Mouse (Mus musculus): ENCODE measurements at regions not wholly inside any gene's neighbourhood (a gene's known extent, or its start where the extent isn't known, plus 50 kb on each side); places are given as distances from the start of the nearest gene placed in this dataset.
A peak's percentile ranks its signal among the peaks of the same experiment; 100 is the strongest.

DNA sequence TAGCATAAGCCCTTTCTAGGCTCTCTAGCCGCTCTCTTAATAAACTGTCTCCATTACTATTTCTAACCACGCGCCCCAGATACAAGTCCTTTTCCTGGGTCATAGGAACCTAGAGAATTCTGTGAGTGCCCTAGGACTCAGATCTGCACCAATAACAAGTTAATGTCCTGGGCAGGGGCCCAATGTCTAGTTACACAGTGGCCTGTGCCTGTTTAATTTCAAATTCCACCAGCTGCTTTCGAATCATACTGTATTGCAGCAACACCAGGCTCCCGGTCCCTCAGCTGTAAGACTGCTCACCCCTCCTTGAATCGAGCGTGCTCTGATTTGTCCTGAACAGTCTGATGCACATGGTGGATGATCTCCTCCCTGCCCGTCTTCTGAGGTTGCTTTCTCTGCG is 206.6 kb downstream of the Cdh26 start:
- H3K4me3 ChIP-seq (ENCODE audit: insufficient read depth, low read length) = no peak overlapping the region
- TF ChIP-seq POLR2A (IDR thresholded peaks at IDR 0.05; ENCODE audit: low read depth, low read length) = no peak
- no peak for TF ChIP-seq CTCF (IDR thresholded peaks at IDR 0.05; ENCODE audit: borderline replicate concordance, insufficient read depth, low read length)
- no peak overlapping the region for H3K27ac ChIP-seq (ENCODE audit: insufficient read depth, low read length)
- no peaks in the 10 kb centered on the region for H3K4me1 ChIP-seq (ENCODE audit: control insufficient read depth, insufficient read depth, low read length)

DNA sequence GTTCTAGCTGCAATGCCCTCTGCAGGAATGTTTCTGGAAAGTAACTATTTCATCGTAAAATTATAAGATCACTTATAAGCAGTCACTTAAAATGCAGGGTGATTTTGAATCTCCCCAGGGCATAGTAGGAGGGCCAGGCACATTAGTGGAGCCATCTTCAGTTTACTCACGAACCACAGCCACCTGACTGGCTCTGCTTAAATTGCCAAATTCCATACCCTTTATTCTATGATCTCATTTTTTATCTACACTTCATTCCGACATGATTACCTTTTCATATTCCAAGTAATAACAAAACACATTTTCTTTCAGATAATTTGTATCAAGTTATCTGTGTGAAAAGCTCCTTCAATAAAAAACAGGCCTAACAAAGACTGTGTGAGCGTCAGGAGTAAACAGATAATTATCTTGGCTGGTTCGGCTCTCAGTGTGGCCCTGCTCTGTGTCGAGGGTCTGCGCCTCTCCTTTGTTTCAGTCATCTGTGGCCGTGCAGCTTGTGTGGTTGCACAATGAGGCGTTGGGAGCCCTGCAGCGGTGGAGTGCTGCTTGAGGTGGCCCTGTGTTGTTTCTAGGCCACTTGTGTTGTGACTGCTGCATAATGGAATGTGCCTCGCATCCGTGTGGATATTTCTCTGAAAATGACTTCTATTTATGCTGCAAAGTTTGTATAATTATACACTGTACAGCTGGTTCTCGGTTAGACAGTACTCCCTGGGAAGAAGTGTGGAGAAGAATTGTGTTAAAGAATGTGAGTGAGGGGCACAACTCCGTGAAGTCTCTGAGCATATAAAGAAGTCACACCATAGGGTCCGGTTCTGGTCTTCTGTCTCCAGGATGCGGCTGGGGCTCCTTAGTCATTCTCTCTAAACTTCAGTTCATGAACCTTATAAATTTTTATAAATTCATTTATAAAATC is 212.1 kb downstream of the Cdh26 start:
- H3K4me1 ChIP-seq (ENCODE audit: control insufficient read depth, insufficient read depth, low read length) = no peaks in the 10 kb centered on the region
- H3K4me3 ChIP-seq (ENCODE audit: insufficient read depth, low read length) = no peak overlapping the region
- TF ChIP-seq CTCF (IDR thresholded peaks at IDR 0.05; ENCODE audit: borderline replicate concordance, insufficient read depth, low read length) = no peak
- no peak for TF ChIP-seq POLR2A (IDR thresholded peaks at IDR 0.05; ENCODE audit: low read depth, low read length)
- H3K27ac ChIP-seq (ENCODE audit: insufficient read depth, low read length) = no peak overlapping the region

DNA sequence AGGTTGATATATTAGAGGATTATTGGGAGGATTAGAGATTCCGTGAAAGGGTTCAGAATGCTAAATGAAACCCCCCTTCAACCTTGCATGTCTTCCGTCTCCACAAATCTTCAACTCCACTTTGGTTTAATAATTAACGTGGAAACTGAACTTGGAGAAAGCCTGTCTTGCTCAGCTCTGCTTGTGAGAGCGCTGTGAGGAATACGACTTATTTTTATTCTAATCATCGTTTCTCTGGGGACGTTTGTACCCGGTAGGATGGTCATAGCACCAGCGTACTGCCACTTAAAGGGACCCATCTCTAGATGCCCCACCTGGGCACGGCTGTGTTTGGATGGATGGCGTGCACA is 212.7 kb downstream of the Cdh26 start:
- H3K27ac ChIP-seq (ENCODE audit: insufficient read depth, low read length) = no peak overlapping the region
- no peak overlapping the region for H3K4me3 ChIP-seq (ENCODE audit: insufficient read depth, low read length)
- no peaks in the 10 kb centered on the region for H3K4me1 ChIP-seq (ENCODE audit: control insufficient read depth, insufficient read depth, low read length)
- TF ChIP-seq CTCF (IDR thresholded peaks at IDR 0.05; ENCODE audit: borderline replicate concordance, insufficient read depth, low read length) (no peak), POLR2A (IDR thresholded peaks at IDR 0.05; ENCODE audit: low read depth, low read length) (no peak)

DNA sequence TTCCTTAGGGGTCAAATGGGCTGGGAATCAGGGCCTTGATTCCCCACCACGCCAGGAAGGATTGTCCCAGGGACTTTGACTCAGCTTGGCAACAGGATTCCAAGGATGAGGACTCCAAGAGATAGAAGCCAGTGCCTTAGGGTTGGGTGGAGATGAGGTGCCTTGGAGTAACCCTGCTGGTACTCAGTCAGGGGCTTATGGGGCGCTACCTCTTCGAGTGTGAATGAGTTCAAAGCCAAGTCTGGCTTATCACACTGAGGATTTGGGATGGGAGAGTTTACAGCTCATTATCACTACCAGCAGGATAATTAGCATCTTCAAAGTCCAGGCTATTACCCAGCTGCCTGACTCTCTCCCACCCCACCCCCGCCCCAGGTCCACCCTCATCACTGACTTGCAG is 213.5 kb downstream of the Cdh26 start:
- TF ChIP-seq POLR2A (IDR thresholded peaks at IDR 0.05; ENCODE audit: low read depth, low read length) = no peak
- TF ChIP-seq CTCF (IDR thresholded peaks at IDR 0.05; ENCODE audit: borderline replicate concordance, insufficient read depth, low read length) = no peak
- Histone ChIP-seq H3K27ac (ENCODE audit: insufficient read depth, low read length) (no peak overlapping the region), H3K4me1 (ENCODE audit: control insufficient read depth, insufficient read depth, low read length) (no peaks in the 10 kb centered on the region), H3K4me3 (ENCODE audit: insufficient read depth, low read length) (no peak overlapping the region)

DNA sequence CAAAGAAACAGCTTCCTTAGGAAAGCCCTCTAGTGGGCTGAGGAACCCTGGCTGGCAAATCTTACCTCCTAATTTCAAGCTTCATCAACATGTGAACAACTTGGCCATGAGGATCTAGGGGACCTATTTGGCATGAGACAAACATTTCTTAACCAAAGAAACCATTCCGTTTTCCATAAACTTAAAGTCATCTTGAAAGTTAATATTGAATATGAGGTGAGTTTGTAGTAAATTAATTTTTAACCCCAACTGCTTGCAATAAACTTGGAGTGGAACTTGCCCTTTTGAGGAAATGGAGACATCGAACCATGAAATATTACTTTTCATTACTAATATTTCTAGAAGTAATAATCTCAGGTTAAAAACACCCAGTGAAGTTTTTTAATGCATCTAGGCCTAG is 229.7 kb downstream of the Cdh26 start:
- no peaks in the 10 kb centered on the region for H3K4me1 ChIP-seq (ENCODE audit: control insufficient read depth, insufficient read depth, low read length)
- TF ChIP-seq POLR2A (IDR thresholded peaks at IDR 0.05; ENCODE audit: low read depth, low read length) (no peak), CTCF (IDR thresholded peaks at IDR 0.05; ENCODE audit: borderline replicate concordance, insufficient read depth, low read length) (no peak)
- no peak overlapping the region for H3K27ac ChIP-seq (ENCODE audit: insufficient read depth, low read length)
- H3K4me3 ChIP-seq (ENCODE audit: insufficient read depth, low read length) = no peak overlapping the region

DNA sequence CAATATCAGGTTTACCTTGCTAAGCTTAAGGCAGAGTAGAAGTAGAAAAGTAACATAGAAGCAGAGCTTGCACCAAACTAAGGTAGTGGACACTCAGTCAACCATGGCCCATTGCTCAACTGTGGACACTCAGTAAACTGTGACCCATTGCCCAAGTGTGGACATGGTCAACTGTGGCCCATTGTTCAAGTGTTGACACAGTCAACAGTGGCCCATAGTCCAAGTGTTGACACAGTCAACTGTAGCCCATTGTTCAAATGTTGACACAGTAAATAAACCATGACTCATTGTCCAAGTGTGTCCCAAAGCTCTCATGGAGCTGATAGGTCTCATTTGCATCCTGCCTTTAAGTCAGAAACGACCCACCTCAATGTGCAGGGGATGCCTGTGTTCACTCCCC is 232.1 kb downstream of the Cdh26 start:
- no peak for TF ChIP-seq CTCF (IDR thresholded peaks at IDR 0.05; ENCODE audit: borderline replicate concordance, insufficient read depth, low read length)
- TF ChIP-seq POLR2A (IDR thresholded peaks at IDR 0.05; ENCODE audit: low read depth, low read length) = no peak
- no peak overlapping the region for H3K27ac ChIP-seq (ENCODE audit: insufficient read depth, low read length)
- no peaks in the 10 kb centered on the region for H3K4me1 ChIP-seq (ENCODE audit: control insufficient read depth, insufficient read depth, low read length)
- no peak overlapping the region for H3K4me3 ChIP-seq (ENCODE audit: insufficient read depth, low read length)

DNA sequence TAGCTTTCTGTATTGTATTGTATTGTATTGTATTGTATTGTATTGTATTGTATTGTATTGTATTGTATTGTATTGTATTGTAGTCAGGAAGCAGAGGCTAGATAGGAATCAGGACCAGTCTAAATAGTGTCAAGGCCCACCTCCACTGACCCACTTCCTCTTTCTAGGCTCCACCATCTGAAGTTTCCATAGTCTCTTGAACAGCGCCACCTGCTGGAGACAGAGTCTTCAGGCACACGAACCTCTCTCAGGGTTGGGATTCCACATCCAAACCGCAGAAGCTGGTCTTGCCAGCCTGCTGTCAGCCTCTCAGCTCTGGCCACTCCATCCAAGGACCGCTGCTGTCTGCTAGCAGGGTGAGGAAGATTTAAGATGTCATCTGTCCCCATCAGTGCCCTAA is 234.6 kb downstream of the Cdh26 start:
- H3K27ac ChIP-seq (ENCODE audit: insufficient read depth, low read length) = no peak overlapping the region
- H3K4me3 ChIP-seq (ENCODE audit: insufficient read depth, low read length) = no peak overlapping the region
- TF ChIP-seq POLR2A (IDR thresholded peaks at IDR 0.05; ENCODE audit: low read depth, low read length) (no peak), CTCF (IDR thresholded peaks at IDR 0.05; ENCODE audit: borderline replicate concordance, insufficient read depth, low read length) (peak; percentile 48)
- H3K4me1 ChIP-seq (ENCODE audit: control insufficient read depth, insufficient read depth, low read length) = no peaks in the 10 kb centered on the region

DNA sequence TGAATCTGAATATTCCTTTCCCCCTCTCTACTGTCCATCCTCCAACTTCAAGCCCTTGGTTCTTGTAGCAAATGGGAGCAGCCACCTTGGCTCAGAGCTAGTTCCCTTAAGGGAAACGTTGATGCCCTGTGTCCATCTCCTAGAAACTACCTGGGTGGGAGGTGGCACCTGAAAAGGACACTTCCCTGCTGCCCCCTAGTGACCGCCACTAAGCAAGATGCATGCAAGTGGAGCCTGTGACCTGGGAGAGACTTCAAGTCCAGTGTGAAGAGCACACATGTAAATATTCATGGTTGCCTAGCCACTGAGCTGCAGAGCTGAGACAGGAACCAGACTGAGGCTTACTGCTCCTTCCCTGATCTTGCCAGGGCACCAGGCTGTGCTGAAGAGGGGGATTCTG is 238.1 kb downstream of the Cdh26 start:
- TF ChIP-seq CTCF (IDR thresholded peaks at IDR 0.05; ENCODE audit: borderline replicate concordance, insufficient read depth, low read length) = no peak
- no peak for TF ChIP-seq POLR2A (IDR thresholded peaks at IDR 0.05; ENCODE audit: low read depth, low read length)
- H3K4me1 ChIP-seq (ENCODE audit: control insufficient read depth, insufficient read depth, low read length) = no peaks in the 10 kb centered on the region

DNA sequence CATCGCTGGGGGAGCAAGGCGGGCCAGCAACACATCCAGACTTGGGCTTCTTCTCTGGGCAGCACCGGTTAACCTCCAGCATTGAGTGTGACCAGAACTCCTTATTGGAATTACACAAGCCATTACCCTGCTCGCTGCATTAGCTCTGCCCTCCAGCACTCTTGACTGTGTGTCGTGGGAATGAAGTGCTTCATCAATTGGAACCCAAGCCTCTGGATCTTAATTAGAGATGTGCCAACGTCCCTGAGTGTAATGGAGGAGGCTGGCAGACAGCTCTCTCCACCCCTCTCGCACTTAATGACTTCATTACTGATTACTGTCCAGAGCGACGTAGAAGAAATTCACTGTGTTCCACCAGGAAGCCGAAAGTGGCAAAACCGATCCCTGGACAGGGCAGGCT is 240.6 kb downstream of the Cdh26 start:
- Histone ChIP-seq H3K4me1 (ENCODE audit: control insufficient read depth, insufficient read depth, low read length) (no peaks in the 10 kb centered on the region), H3K4me3 (ENCODE audit: insufficient read depth, low read length) (no peak overlapping the region), H3K27ac (ENCODE audit: insufficient read depth, low read length) (no peak overlapping the region)
- TF ChIP-seq CTCF (IDR thresholded peaks at IDR 0.05; ENCODE audit: borderline replicate concordance, insufficient read depth, low read length) (no peak), POLR2A (IDR thresholded peaks at IDR 0.05; ENCODE audit: low read depth, low read length) (no peak)

More for the DNA sequence above, 238.1 kb downstream of the Cdh26 start:
- Histone ChIP-seq H3K27ac (ENCODE audit: insufficient read depth, low read length) (no peak overlapping the region), H3K4me3 (ENCODE audit: insufficient read depth, low read length) (no peak overlapping the region)

DNA sequence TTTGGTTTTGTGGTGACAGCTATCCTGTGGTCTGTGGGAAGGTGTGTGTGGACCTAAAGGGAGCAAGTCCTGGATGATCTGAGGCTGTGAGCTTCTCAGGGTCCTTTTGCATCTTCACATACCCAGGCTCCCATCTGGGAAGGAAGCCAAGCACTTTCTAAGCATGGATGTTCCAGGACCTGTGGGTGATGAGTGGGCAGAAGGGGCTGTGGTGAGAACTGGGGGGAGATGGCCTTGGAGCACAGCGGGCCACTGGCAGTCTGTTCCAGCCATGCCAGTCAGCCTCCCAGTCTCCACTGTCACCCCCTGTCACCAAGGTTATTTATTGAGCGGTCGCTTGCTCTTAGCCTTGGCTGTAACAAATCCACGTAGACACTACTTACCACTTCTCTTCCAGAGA is 243.3 kb downstream of the Cdh26 start:
- Histone ChIP-seq H3K27ac (ENCODE audit: insufficient read depth, low read length) (no peak overlapping the region), H3K4me3 (ENCODE audit: insufficient read depth, low read length) (no peak overlapping the region), H3K4me1 (ENCODE audit: control insufficient read depth, insufficient read depth, low read length) (no peaks in the 10 kb centered on the region)
- TF ChIP-seq CTCF (IDR thresholded peaks at IDR 0.05; ENCODE audit: borderline replicate concordance, insufficient read depth, low read length) (no peak), POLR2A (IDR thresholded peaks at IDR 0.05; ENCODE audit: low read depth, low read length) (no peak)

All from embryonic fibroblast, embryonic 13.5 days (primary cell).